Mouse (Mus musculus): Measurements from ENCODE around the gene Lmx1b. TPM values are rescaled to one million over a fixed set of nuclear protein-coding genes. Genes with fewer than 3 reads are reported as not detected.

The Lmx1b gene
- polyA plus RNA-seq, 1 experiment: not detected

- Histone ChIP-seq H3K4me2 (ENCODE audit: low read depth) (no peak overlapping the region), H3ac (ENCODE audit: control insufficient read depth, insufficient read length) (no peak overlapping the region), H3K79me2 (ENCODE audit: control insufficient read depth, insufficient read depth) (no peaks in the 10 kb centered on the region), H3K36me3 (ENCODE audit: control insufficient read depth, insufficient read depth) (no peaks in the 10 kb centered on the region), H3K4me3 (no peak overlapping the region), H3K27me3 (ENCODE audit: control insufficient read depth, insufficient read depth, insufficient read length) (peaks cover 88% of the 10 kb centered on the region)
- TF ChIP-seq POLR2A (IDR thresholded peaks at IDR 0.05; ENCODE audit: insufficient read length, low read depth): no peak
- no peak for TF ChIP-seq TCF12 (IDR thresholded peaks at IDR 0.05; ENCODE audit: insufficient read depth, poor library complexity, severe bottlenecking)
- no peak for TF ChIP-seq CEBPB (IDR thresholded peaks at IDR 0.05; ENCODE audit: insufficient read depth, poor library complexity, severe bottlenecking)
- TF ChIP-seq SRF (IDR thresholded peaks at IDR 0.05; ENCODE audit: control insufficient read depth, insufficient read length, low read depth): no peak
- no peak for TF ChIP-seq MYOG (IDR thresholded peaks at IDR 0.05; ENCODE audit: control insufficient read depth in 1 of 3, insufficient read depth in 1 of 3, insufficient read length in 2 of 3, low read depth in 2 of 3)
- TF ChIP-seq MYOD1 (IDR thresholded peaks at IDR 0.05; ENCODE audit: control insufficient read depth in 1 of 3, insufficient read length in 2 of 3, low read depth in 2 of 3): no peak
- no peak for TF ChIP-seq TCF3 (IDR thresholded peaks at IDR 0.05; ENCODE audit: insufficient read length, low read depth)
- TF ChIP-seq MAX (IDR thresholded peaks at IDR 0.05; ENCODE audit: low read depth): no peak
- no peak for TF ChIP-seq USF1 (IDR thresholded peaks at IDR 0.05; ENCODE audit: low read depth)
- no peak for TF ChIP-seq REST (IDR thresholded peaks at IDR 0.05; ENCODE audit: insufficient read depth, insufficient read length)
- TF ChIP-seq POLR2AphosphoS2 (IDR thresholded peaks at IDR 0.05; ENCODE audit: insufficient read length, low read depth): no peak
- TF ChIP-seq E2F4 (IDR thresholded peaks at IDR 0.05; ENCODE audit: insufficient read depth): no peak
Observed at GRCm38 (mm10) chr2:33635323-33636116, 4.8 kb downstream of the Lmx1b start.

GRCm38 (mm10) chr2:33634481-33635090 is 5.7 kb downstream of the Lmx1b start:
- H3K79me2 ChIP-seq (ENCODE audit: control insufficient read depth, insufficient read depth): no peaks in the 10 kb centered on the region
- no peak overlapping the region for H3K4me3 ChIP-seq
- no peak overlapping the region for H3K4me2 ChIP-seq (ENCODE audit: low read depth)
- TF ChIP-seq TCF12 (IDR thresholded peaks at IDR 0.05; ENCODE audit: insufficient read depth, poor library complexity, severe bottlenecking) (no peak), MYOG (IDR thresholded peaks at IDR 0.05; ENCODE audit: control insufficient read depth in 1 of 3, insufficient read depth in 1 of 3, insufficient read length in 2 of 3, low read depth in 2 of 3) (no peak), TCF3 (IDR thresholded peaks at IDR 0.05; ENCODE audit: insufficient read length, low read depth) (no peak), POLR2AphosphoS2 (IDR thresholded peaks at IDR 0.05; ENCODE audit: insufficient read length, low read depth) (no peak), E2F4 (IDR thresholded peaks at IDR 0.05; ENCODE audit: insufficient read depth) (no peak)
- H3ac ChIP-seq (ENCODE audit: control insufficient read depth, insufficient read length): no peak overlapping the region
- peaks cover 88% of the 10 kb centered on the region for H3K27me3 ChIP-seq (ENCODE audit: control insufficient read depth, insufficient read depth, insufficient read length)
- no peaks in the 10 kb centered on the region for H3K36me3 ChIP-seq (ENCODE audit: control insufficient read depth, insufficient read depth)

GRCm38 (mm10) chr2:33633955-33634354 is 6.4 kb downstream of the Lmx1b start:
- Histone ChIP-seq H3K4me3 (no peak overlapping the region), H3K27me3 (ENCODE audit: control insufficient read depth, insufficient read depth, insufficient read length) (peaks cover 88% of the 10 kb centered on the region), H3K4me2 (ENCODE audit: low read depth) (no peak overlapping the region), H3K36me3 (ENCODE audit: control insufficient read depth, insufficient read depth) (no peaks in the 10 kb centered on the region), H3ac (ENCODE audit: control insufficient read depth, insufficient read length) (no peak overlapping the region), H3K79me2 (ENCODE audit: control insufficient read depth, insufficient read depth) (no peaks in the 10 kb centered on the region)
- TF ChIP-seq TCF12 (IDR thresholded peaks at IDR 0.05; ENCODE audit: insufficient read depth, poor library complexity, severe bottlenecking) (no peak), POLR2AphosphoS2 (IDR thresholded peaks at IDR 0.05; ENCODE audit: insufficient read length, low read depth) (no peak), MYOG (IDR thresholded peaks at IDR 0.05; ENCODE audit: control insufficient read depth in 1 of 3, insufficient read depth in 1 of 3, insufficient read length in 2 of 3, low read depth in 2 of 3) (no peak), SRF (IDR thresholded peaks at IDR 0.05; ENCODE audit: control insufficient read depth, insufficient read length, low read depth) (no peak), REST (IDR thresholded peaks at IDR 0.05; ENCODE audit: insufficient read depth, insufficient read length) (no peak), MYOD1 (IDR thresholded peaks at IDR 0.05; ENCODE audit: control insufficient read depth in 1 of 3, insufficient read length in 2 of 3, low read depth in 2 of 3) (no peak), MAX (IDR thresholded peaks at IDR 0.05; ENCODE audit: low read depth) (no peak), TCF3 (IDR thresholded peaks at IDR 0.05; ENCODE audit: insufficient read length, low read depth) (no peak), E2F4 (IDR thresholded peaks at IDR 0.05; ENCODE audit: insufficient read depth) (no peak), USF1 (IDR thresholded peaks at IDR 0.05; ENCODE audit: low read depth) (no peak)

- TF ChIP-seq REST (IDR thresholded peaks at IDR 0.05; ENCODE audit: insufficient read depth, insufficient read length) (no peak), USF1 (IDR thresholded peaks at IDR 0.05; ENCODE audit: low read depth) (no peak), POLR2A (IDR thresholded peaks at IDR 0.05; ENCODE audit: insufficient read length, low read depth) (no peak), MYOD1 (IDR thresholded peaks at IDR 0.05; ENCODE audit: control insufficient read depth in 1 of 3, insufficient read length in 2 of 3, low read depth in 2 of 3) (no peak), MAX (IDR thresholded peaks at IDR 0.05; ENCODE audit: low read depth) (no peak), CEBPB (IDR thresholded peaks at IDR 0.05; ENCODE audit: insufficient read depth, poor library complexity, severe bottlenecking) (no peak), SRF (IDR thresholded peaks at IDR 0.05; ENCODE audit: control insufficient read depth, insufficient read length, low read depth) (no peak), TCF3 (IDR thresholded peaks at IDR 0.05; ENCODE audit: insufficient read length, low read depth) (no peak), E2F4 (IDR thresholded peaks at IDR 0.05; ENCODE audit: insufficient read depth) (no peak), MYOG (IDR thresholded peaks at IDR 0.05; ENCODE audit: control insufficient read depth in 1 of 3, insufficient read depth in 1 of 3, insufficient read length in 2 of 3, low read depth in 2 of 3) (no peak), POLR2AphosphoS2 (IDR thresholded peaks at IDR 0.05; ENCODE audit: insufficient read length, low read depth) (no peak), TCF12 (IDR thresholded peaks at IDR 0.05; ENCODE audit: insufficient read depth, poor library complexity, severe bottlenecking) (no peak)
- no peaks in the 10 kb centered on the region for H3K79me2 ChIP-seq (ENCODE audit: control insufficient read depth, insufficient read depth)
- H3K4me2 ChIP-seq (ENCODE audit: low read depth): no peak overlapping the region
- no peak overlapping the region for H3K4me3 ChIP-seq
- no peak overlapping the region for H3ac ChIP-seq (ENCODE audit: control insufficient read depth, insufficient read length)
- H3K27me3 ChIP-seq (ENCODE audit: control insufficient read depth, insufficient read depth, insufficient read length): peaks cover 88% of the 10 kb centered on the region
- no peaks in the 10 kb centered on the region for H3K36me3 ChIP-seq (ENCODE audit: control insufficient read depth, insufficient read depth)
Observed at GRCm38 (mm10) chr2:33633237-33633636, 7.1 kb downstream of the Lmx1b start.

Data from myocyte (in vitro differentiated cells).